Mouse (Mus musculus) liver, postnatal 0 days (tissue): ENCODE results near the gene Urb1.

Source experiments
- CTCF ChIP-seq: sonication (generic); IDR thresholded peaks from 2 replicates; pipeline ENCODE4 v1.5.1; 2016; ENCODE audit warnings: antibody characterized with exemption, low read depth
- EP300 ChIP-seq: IDR thresholded peaks from 2 replicates; pipeline ENCODE4 v1.6.1; 2016; ENCODE audit warnings: antibody characterized with exemption, low read depth, mild to moderate bottlenecking

DNA sequence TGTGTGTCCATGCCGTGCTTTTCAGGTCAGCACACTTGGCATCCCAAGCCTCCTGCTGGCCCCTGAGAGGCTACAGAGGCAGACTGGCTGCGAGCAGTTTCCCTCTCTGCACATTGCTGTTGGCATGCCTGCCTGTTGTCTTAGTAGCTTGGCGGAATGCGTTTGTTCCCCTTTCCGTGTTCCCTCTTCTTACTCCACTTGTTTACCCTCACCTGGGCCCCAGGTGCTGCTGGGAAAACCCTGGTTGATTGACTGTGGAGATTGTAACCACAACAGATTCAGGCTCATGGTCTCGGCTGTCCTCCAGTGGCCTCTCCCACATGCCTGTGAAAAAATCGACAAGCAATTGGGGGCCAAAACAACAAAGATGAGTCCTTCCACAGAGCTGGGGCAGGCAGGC, 38.5 kb upstream of the Urb1 start:
- TF ChIP-seq CTCF (no peak), EP300 (no peak)
